Mouse (Mus musculus): ENCODE measurements around the gene Rsad2. TPM values are rescaled to one million over a fixed set of nuclear protein-coding genes. Genes with fewer than 3 reads are reported as not detected.
"Not testable (repeated sequence)": the region's sequence is repeated elsewhere in the genome, so short reads cannot be mapped to it uniquely, and the experiment has no call there.

The Rsad2 gene
- polyA plus RNA-seq, 1 experiment from 2014 or later: 3.6 TPM

DNA sequence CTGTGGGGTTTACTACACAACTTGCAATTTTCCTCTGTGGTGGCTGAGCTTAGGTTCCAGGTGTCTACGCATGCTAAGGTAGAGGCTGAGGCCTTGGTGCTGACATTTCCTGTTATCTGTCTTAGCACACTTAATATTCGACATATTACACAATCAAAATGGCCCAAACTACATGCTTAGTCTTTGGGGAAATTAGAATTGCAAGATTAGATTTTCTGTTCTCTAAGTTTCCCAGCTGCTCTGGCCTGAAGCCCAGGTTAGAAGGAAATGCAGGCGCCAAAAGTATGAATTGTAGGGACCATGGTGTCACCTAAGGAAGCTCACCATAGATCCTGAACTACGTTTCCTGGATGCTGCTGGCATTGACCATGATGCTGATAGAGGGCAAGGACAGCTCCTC, 19.9 kb downstream of the Rsad2 start:
- Histone ChIP-seq H3K9ac (replicated peaks; ENCODE audit: low read length) (no peak overlapping the region), H3K27ac (replicated peaks; ENCODE audit: low read depth, low read length) (no peak overlapping the region), H3K36me3 (ENCODE audit: control insufficient read depth, insufficient read depth, low read length) (no peaks in the 10 kb centered on the region), H3K27me3 (ENCODE audit: control insufficient read depth, insufficient read depth, low read length) (no peaks in the 10 kb centered on the region), H3K4me1 (ENCODE audit: control insufficient read depth, insufficient read depth, low read length) (no peaks in the 10 kb centered on the region), H3K4me3 (replicated peaks; ENCODE audit: low read depth, low read length) (no peak overlapping the region), H3K4me2 (ENCODE audit: low read length) (no peak overlapping the region), H3K9me3 (ENCODE audit: control insufficient read depth, low read length) (no peaks in the 10 kb centered on the region)
- DNase-seq (no peak), ATAC-seq (ENCODE audit: low FRiP score, low TSS enrichment) (no peak)
- WGBS: 87% methylated on average over 4 of the region's 4 CpGs

GRCm38 (mm10) chr12:26428771-26429170, 27.5 kb downstream of the Rsad2 start:
- not testable (repeated sequence) for H3K4me1 ChIP-seq (ENCODE audit: control insufficient read depth, insufficient read depth, low read length); H3K27me3 ChIP-seq (ENCODE audit: control insufficient read depth, insufficient read depth, low read length); H3K9ac ChIP-seq (replicated peaks; ENCODE audit: low read length); H3K4me3 ChIP-seq (replicated peaks; ENCODE audit: low read depth, low read length); H3K27ac ChIP-seq (replicated peaks; ENCODE audit: low read depth, low read length); H3K36me3 ChIP-seq (ENCODE audit: control insufficient read depth, insufficient read depth, low read length); H3K4me2 ChIP-seq (ENCODE audit: low read length); ATAC-seq (ENCODE audit: low FRiP score, low TSS enrichment); H3K9me3 ChIP-seq (ENCODE audit: control insufficient read depth, low read length); DNase-seq
- WGBS: 95% methylated on average over 2 of the region's 2 CpGs

DNA sequence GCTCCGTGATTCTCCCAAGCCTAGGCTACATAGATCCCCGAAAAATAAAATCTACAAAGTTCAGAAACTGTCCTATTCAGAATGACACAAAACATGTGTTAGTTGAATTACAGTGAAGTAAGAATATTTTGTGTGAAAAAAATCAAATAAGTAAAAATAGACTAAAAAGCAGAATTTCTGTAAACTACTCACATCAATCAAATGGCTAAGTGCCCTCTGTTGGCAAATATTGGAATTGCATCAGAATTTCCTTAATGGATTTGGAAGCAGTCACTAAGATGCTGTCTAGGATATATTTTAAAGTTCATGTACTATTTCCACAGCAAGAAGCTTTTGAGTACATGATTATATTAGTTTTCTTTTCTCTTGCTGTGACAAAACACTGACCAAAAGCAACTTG, 31.4 kb downstream of the Rsad2 start:
- no peak for ATAC-seq (ENCODE audit: low FRiP score, low TSS enrichment)
- peak; percentile 84 for DNase-seq
- H3K4me3 ChIP-seq (replicated peaks; ENCODE audit: low read depth, low read length): no peak overlapping the region

GRCm38 (mm10) chr12:26418322-26418721, 37.9 kb downstream of the Rsad2 start:
- no peaks in the 10 kb centered on the region for H3K36me3 ChIP-seq (ENCODE audit: control insufficient read depth, insufficient read depth, low read length)
- DNase-seq (no peak), ATAC-seq (ENCODE audit: low FRiP score, low TSS enrichment) (no peak)
- WGBS: 83% methylated on average over 4 of the region's 4 CpGs
- no peaks in the 10 kb centered on the region for H3K27me3 ChIP-seq (ENCODE audit: control insufficient read depth, insufficient read depth, low read length)
- no peak overlapping the region for H3K4me2 ChIP-seq (ENCODE audit: low read length)
- H3K27ac ChIP-seq (replicated peaks; ENCODE audit: low read depth, low read length): no peak overlapping the region
- no peaks in the 10 kb centered on the region for H3K9me3 ChIP-seq (ENCODE audit: control insufficient read depth, low read length)
- no peak overlapping the region for H3K9ac ChIP-seq (replicated peaks; ENCODE audit: low read length)
- H3K4me3 ChIP-seq (replicated peaks; ENCODE audit: low read depth, low read length): no peak overlapping the region
- peaks cover 8% of the 10 kb centered on the region for H3K4me1 ChIP-seq (ENCODE audit: control insufficient read depth, insufficient read depth, low read length)

More for the DNA sequence above, 31.4 kb downstream of the Rsad2 start:
- Histone ChIP-seq H3K9ac (replicated peaks; ENCODE audit: low read length) (no peak overlapping the region), H3K27me3 (ENCODE audit: control insufficient read depth, insufficient read depth, low read length) (no peaks in the 10 kb centered on the region), H3K4me1 (ENCODE audit: control insufficient read depth, insufficient read depth, low read length) (no peaks in the 10 kb centered on the region), H3K27ac (replicated peaks; ENCODE audit: low read depth, low read length) (no peak overlapping the region), H3K36me3 (ENCODE audit: control insufficient read depth, insufficient read depth, low read length) (no peaks in the 10 kb centered on the region), H3K9me3 (ENCODE audit: control insufficient read depth, low read length) (no peaks in the 10 kb centered on the region), H3K4me2 (ENCODE audit: low read length) (no peak overlapping the region)
- over 99% methylated on average over 2 of the region's 2 CpGs for WGBS

DNA sequence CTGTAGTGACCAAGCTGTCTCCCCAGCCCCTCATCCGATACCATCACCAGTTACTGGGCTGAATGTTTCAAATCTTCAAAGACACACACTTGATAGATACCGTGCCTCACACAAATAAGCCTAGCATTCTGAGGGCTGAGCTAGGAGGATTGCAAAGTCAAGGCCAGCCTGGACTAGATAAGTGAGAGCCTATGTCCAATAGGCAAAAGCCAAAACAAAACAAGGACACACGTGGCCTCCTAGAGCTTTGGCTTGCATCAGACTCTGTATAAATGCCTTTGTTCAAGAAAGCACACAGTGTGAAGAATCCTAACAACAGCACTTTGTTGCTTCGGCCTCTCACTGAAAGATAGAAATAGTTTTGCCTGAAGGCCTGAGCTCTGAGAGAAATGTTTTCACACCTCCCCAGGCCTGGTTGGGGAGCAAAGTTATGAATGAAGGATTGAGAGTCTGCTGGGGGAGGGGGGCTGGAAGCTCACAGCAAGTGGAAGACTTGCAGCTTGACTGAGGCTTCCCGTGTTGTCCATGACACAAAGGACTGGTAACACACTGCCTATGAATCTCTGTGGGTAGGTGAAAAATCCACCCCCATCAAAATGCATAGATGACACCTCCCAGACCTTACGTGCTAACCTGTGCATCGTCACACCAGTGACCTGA, 39.5 kb downstream of the Rsad2 start:
- DNase-seq (no peak), ATAC-seq (ENCODE audit: low FRiP score, low TSS enrichment) (no peak)

GRCm38 (mm10) chr12:26415104-26415771, 41.0 kb downstream of the Rsad2 start, which contains the start of gene Rnf144a:
Gene Rnf144a, minus strand, starts transcription at chr12:26415254.
- Histone ChIP-seq H3K9ac (replicated peaks; ENCODE audit: low read length) (peak within 1 kb of the TSS; percentile 98), H3K27ac (replicated peaks; ENCODE audit: low read depth, low read length) (peak within 1 kb of the TSS; percentile 87), H3K27me3 (ENCODE audit: control insufficient read depth, insufficient read depth, low read length) (no peaks in the 10 kb centered on the region), H3K4me3 (replicated peaks; ENCODE audit: low read depth, low read length) (peak within 1 kb of the TSS; percentile 96), H3K9me3 (ENCODE audit: control insufficient read depth, low read length) (no peaks in the 10 kb centered on the region), H3K36me3 (ENCODE audit: control insufficient read depth, insufficient read depth, low read length) (no peaks in the 10 kb centered on the region), H3K4me2 (ENCODE audit: low read length) (peak within 1 kb of the TSS; percentile 86), H3K4me1 (ENCODE audit: control insufficient read depth, insufficient read depth, low read length) (peaks cover 26% of the 10 kb centered on the region)
- DNase-seq (peak; percentile 98), ATAC-seq (ENCODE audit: low FRiP score, low TSS enrichment) (peak; percentile 87)
- WGBS: 1% methylated on average over 45 of the region's 45 CpGs

More for the DNA sequence above, 39.5 kb downstream of the Rsad2 start:
- Histone ChIP-seq H3K36me3 (ENCODE audit: control insufficient read depth, insufficient read depth, low read length) (no peaks in the 10 kb centered on the region), H3K4me3 (replicated peaks; ENCODE audit: low read depth, low read length) (no peak overlapping the region), H3K27ac (replicated peaks; ENCODE audit: low read depth, low read length) (no peak overlapping the region), H3K9ac (replicated peaks; ENCODE audit: low read length) (no peak overlapping the region), H3K9me3 (ENCODE audit: control insufficient read depth, low read length) (no peaks in the 10 kb centered on the region), H3K4me2 (ENCODE audit: low read length) (no peak overlapping the region), H3K27me3 (ENCODE audit: control insufficient read depth, insufficient read depth, low read length) (no peaks in the 10 kb centered on the region), H3K4me1 (ENCODE audit: control insufficient read depth, insufficient read depth, low read length) (peaks cover 24% of the 10 kb centered on the region)
- 71% methylated on average over 7 of the region's 7 CpGs for WGBS

DNA sequence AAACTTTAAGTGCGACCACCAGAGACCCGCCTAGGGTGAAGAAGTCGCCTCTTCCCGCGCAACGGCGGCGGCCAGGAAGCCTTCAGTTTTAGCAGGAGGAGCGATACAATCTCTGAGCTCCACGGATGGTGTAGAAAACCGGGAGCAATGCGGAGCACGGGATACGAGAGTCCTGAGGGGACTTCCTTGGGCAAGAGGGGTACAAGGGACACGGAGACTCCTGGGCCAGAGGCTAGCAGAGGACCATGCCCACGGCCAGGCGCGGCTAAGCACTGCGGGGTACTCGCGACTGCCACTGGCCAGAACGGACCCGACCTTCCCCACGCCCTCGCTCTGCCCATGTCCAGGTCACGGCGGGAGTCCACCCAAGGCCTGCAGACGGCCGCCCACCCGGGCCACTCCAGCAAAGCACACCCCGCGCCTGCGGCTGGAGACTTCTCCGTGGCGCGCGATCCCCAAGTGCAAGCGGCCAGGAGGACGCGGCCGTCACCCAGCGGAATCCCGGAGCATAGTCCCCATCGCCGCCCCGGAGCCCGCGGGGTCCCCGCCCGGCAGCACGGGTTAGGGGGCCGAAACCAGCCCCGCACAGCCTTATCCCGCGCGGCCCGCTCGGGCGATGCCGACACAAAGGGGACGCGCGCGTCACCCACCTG, 41.7 kb downstream of the Rsad2 start:
- peak overlapping the region; percentile 96 for H3K4me3 ChIP-seq (replicated peaks; ENCODE audit: low read depth, low read length)
- no peaks in the 10 kb centered on the region for H3K36me3 ChIP-seq (ENCODE audit: control insufficient read depth, insufficient read depth, low read length)
- no peaks in the 10 kb centered on the region for H3K9me3 ChIP-seq (ENCODE audit: control insufficient read depth, low read length)
- peak overlapping the region; percentile 86 for H3K4me2 ChIP-seq (ENCODE audit: low read length)
- peak; percentile 66; the same call in 1 of the 2 replicates for ATAC-seq (ENCODE audit: low FRiP score, low TSS enrichment)
- peak overlapping the region; percentile 98 for H3K9ac ChIP-seq (replicated peaks; ENCODE audit: low read length)
- WGBS: under 1% methylated on average over 61 of the region's 64 CpGs
- H3K27me3 ChIP-seq (ENCODE audit: control insufficient read depth, insufficient read depth, low read length): no peaks in the 10 kb centered on the region
- peaks cover 26% of the 10 kb centered on the region for H3K4me1 ChIP-seq (ENCODE audit: control insufficient read depth, insufficient read depth, low read length)
- H3K27ac ChIP-seq (replicated peaks; ENCODE audit: low read depth, low read length): peak overlapping the region; percentile 87
- DNase-seq: peak; percentile 64

GRCm38 (mm10) chr12:26413961-26414411, 42.3 kb downstream of the Rsad2 start:
- Histone ChIP-seq H3K9ac (replicated peaks; ENCODE audit: low read length) (peak overlapping the region; percentile 98), H3K36me3 (ENCODE audit: control insufficient read depth, insufficient read depth, low read length) (no peaks in the 10 kb centered on the region), H3K9me3 (ENCODE audit: control insufficient read depth, low read length) (no peaks in the 10 kb centered on the region), H3K4me2 (ENCODE audit: low read length) (peak overlapping the region; percentile 86), H3K27ac (replicated peaks; ENCODE audit: low read depth, low read length) (peak overlapping the region; percentile 87; the same call in 1 of the 2 replicates), H3K4me3 (replicated peaks; ENCODE audit: low read depth, low read length) (peak overlapping the region; percentile 96), H3K27me3 (ENCODE audit: control insufficient read depth, insufficient read depth, low read length) (no peaks in the 10 kb centered on the region), H3K4me1 (ENCODE audit: control insufficient read depth, insufficient read depth, low read length) (peaks cover 26% of the 10 kb centered on the region)
- no peak for DNase-seq
- no peak for ATAC-seq (ENCODE audit: low FRiP score, low TSS enrichment)
- WGBS: under 1% methylated on average over 8 of the region's 8 CpGs

Measured in midbrain, embryonic 14.5 days (tissue).